Mouse (Mus musculus) hindbrain, embryonic 14.5 days (tissue): ENCODE measurements around the gene Ndc1. TPM values are rescaled to one million over a fixed set of nuclear protein-coding genes. Genes with fewer than 3 reads are reported as not detected.

Experiments
- ATAC-seq: fragments of 200-750 bp; cut with Nextera tagmentation; 2 replicates; pipeline ENCODE4 v1.8.0; 2017; ENCODE audit warnings: moderate number of reproducible peaks, mild to moderate bottlenecking, moderate TSS enrichment, moderate library complexity; ENCODE audit not compliant: low FRiP score
- DNase-seq: peaks from one replicate; pipeline ENCODE4 v3.0.0-alpha.2; 2015; ENCODE audit warnings: low spot score
- H3K27ac ChIP-seq: fragments of 300-500 bp; sonication (generic); 2 replicates; pipeline ENCODE4 v1.5.1; 2014; ENCODE audit warnings: mild to moderate bottlenecking, moderate library complexity
- H3K27me3 ChIP-seq: fragments of 300-500 bp; sonication (generic); 2 replicates; pipeline ENCODE4 v1.6.1; 2014; ENCODE audit warnings: mild to moderate bottlenecking, low read length, mixed read lengths; ENCODE audit not compliant: control insufficient read depth, insufficient read depth
- H3K36me3 ChIP-seq: fragments of 300-500 bp; sonication (generic); replicated peaks from 2 replicates; pipeline ENCODE4 v1.6.1; 2014; ENCODE audit not compliant: control insufficient read depth, insufficient read depth
- H3K4me1 ChIP-seq: fragments of 300-500 bp; sonication (generic); replicated peaks from 2 replicates; pipeline ENCODE4 v1.6.1; 2014; ENCODE audit warnings: antibody characterized with exemption, low read length, mixed read lengths; ENCODE audit not compliant: control insufficient read depth, insufficient read depth
- H3K4me2 ChIP-seq: fragments of 300-500 bp; sonication (generic); replicated peaks from 2 replicates; pipeline ENCODE4 v1.6.1; 2014; ENCODE audit warnings: mild to moderate bottlenecking, moderate library complexity
- H3K4me3 ChIP-seq: fragments of 300-500 bp; sonication (generic); replicated peaks from 2 replicates; pipeline ENCODE4 v1.5.1; 2014; ENCODE audit warnings: mild to moderate bottlenecking, low read length
- H3K9ac ChIP-seq: fragments of 300-500 bp; sonication (generic); 2 replicates; pipeline ENCODE4 v1.6.1; 2014
- H3K9me3 ChIP-seq: fragments of 300-500 bp; sonication (generic); 2 replicates; pipeline ENCODE4 v1.6.1; 2016; ENCODE audit warnings: low read length; ENCODE audit not compliant: control insufficient read depth
- WGBS: fragments of 180-500 bp; shearing (Covaris S2); extraction: QIAGEN DNeasy Blood & Tissue Kit; methylation state at CpG from one replicate; pipeline ENCODE4 v1.1.7; 2014; 5-methylcytosine and 5-hydroxymethylcytosine counted together
- polyA plus RNA-seq: library from polyadenylated mRNA; unstranded; fragments of >200 nt; fragmentation: Nextera tagmentation; extraction: Ambion mirVana; gene quantifications from 2 replicates; pipeline ENCODE4 v1.2.1, GENCODE M21; 2014

Ndc1 gene
- polyA plus RNA-seq, 1 experiment from 2014 or later, result 22.3 TPM

- Histone ChIP-seq H3K36me3 (no peaks in the 10 kb centered on the region), H3K27me3 (peaks cover 24% of the 10 kb centered on the region; the same call in 1 of the 2 replicates), H3K4me2 (no peak overlapping the region), H3K4me3 (no peak overlapping the region), H3K9ac (no peak overlapping the region), H3K9me3 (no peaks in the 10 kb centered on the region), H3K4me1 (0 out of 2 replicates have a peak, but pooled peaks cover 4% of the 10 kb centered on the region), H3K27ac (no peak overlapping the region)
- WGBS, result 50% methylated on average over 11 of the region's 11 CpGs
- ATAC-seq, result no peak
- DNase-seq, result no peak
Observed at GRCm38 (mm10) chr4:107443621-107444020, 76.0 kb downstream of the Ndc1 start.

DNA sequence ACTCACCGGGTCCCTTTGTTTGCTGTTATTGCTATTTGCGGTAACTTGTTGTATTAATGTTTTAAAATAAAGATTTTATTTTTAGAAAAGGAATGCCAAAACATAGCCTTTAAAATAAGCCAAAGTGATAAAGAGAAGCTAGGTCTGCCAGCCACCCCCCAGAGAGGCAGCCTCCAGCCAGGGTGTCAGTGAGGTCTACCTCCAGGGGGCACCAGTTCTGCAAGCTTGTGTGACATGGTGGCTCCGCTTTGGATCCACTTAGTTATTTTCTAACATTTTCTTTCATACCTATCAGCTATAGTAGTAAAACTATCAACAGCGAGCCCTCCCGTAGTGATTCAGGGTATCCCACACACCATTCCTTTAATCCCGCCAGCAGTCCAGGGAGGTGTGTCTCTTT lies 80.9 kb downstream of the Ndc1 start:
- H3K9me3 ChIP-seq, result no peaks in the 10 kb centered on the region
- ATAC-seq (no peak), DNase-seq (no peak)
- H3K4me1 ChIP-seq, result no peaks in the 10 kb centered on the region
- no peaks in the 10 kb centered on the region for H3K36me3 ChIP-seq
- no peak overlapping the region for H3K27ac ChIP-seq
- H3K4me3 ChIP-seq, result no peak overlapping the region
- WGBS, result 91% methylated on average over 6 of the region's 6 CpGs
- H3K27me3 ChIP-seq, result no peaks in the 10 kb centered on the region
- no peak overlapping the region for H3K9ac ChIP-seq
- H3K4me2 ChIP-seq, result no peak overlapping the region

- H3K9ac ChIP-seq, result no peak overlapping the region
- H3K36me3 ChIP-seq, result no peaks in the 10 kb centered on the region
- H3K27me3 ChIP-seq, result no peaks in the 10 kb centered on the region
- H3K27ac ChIP-seq, result no peak overlapping the region
- H3K9me3 ChIP-seq, result no peaks in the 10 kb centered on the region
- DNase-seq (no peak), ATAC-seq (no peak)
- WGBS, result 91% methylated on average over 13 of the region's 13 CpGs
- no peaks in the 10 kb centered on the region for H3K4me1 ChIP-seq
- no peak overlapping the region for H3K4me3 ChIP-seq
- H3K4me2 ChIP-seq, result no peak overlapping the region
Observed at GRCm38 (mm10) chr4:107449519-107449918, 81.9 kb downstream of the Ndc1 start.

DNA sequence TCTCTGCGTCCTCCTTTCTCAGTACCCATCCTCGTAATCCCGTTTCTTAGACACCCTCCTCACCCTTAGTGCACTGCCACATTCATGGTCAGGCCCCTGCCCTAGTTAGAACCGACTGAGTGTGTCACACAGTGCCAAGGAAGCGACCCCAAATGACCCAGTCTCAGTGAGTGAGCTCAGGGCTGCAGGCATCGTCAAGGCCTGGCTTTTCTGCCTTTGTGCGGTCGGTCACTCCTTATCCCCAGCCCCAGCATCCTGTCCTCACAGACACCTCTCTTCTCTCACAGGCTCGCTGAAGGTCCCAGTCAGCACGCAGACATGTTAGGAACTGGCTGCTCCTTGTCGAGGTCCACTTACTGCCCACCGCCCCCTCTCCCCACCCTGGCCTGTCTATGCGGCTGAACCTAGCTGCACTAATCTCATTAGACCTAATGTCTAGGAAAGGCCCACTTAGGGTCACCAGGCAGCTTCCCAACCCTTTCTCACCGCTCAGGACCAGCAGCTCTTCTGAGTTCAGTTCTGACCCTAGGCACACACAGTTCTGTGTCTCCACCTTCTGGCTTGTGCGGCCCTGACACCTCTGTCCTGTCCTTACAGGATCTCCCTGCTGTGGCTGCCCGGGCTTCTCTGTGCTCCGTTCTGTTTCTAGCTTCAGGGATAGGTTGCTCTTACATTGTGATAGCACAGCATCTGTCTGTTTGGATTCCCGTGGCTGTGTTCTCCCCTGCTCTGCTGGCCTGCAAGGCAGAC lies 84.9 kb downstream of the Ndc1 start:
- H3K27ac ChIP-seq, result no peak overlapping the region
- 71% methylated on average over 18 of the region's 18 CpGs for WGBS
- H3K27me3 ChIP-seq, result no peaks in the 10 kb centered on the region
- H3K36me3 ChIP-seq, result no peaks in the 10 kb centered on the region
- H3K9ac ChIP-seq, result no peak overlapping the region
- no peak overlapping the region for H3K4me2 ChIP-seq
- H3K9me3 ChIP-seq, result no peaks in the 10 kb centered on the region
- ATAC-seq, result no peak
- DNase-seq, result no peak
- no peak overlapping the region for H3K4me3 ChIP-seq
- no peaks in the 10 kb centered on the region for H3K4me1 ChIP-seq

GRCm38 (mm10) chr4:107453141-107453984 lies 85.8 kb downstream of the Ndc1 start:
- no peak overlapping the region for H3K9ac ChIP-seq
- peak; percentile 86 for ATAC-seq
- no peaks in the 10 kb centered on the region for H3K27me3 ChIP-seq
- peak; percentile 94 for DNase-seq
- no peak overlapping the region for H3K27ac ChIP-seq
- H3K4me3 ChIP-seq, result no peak overlapping the region
- no peaks in the 10 kb centered on the region for H3K4me1 ChIP-seq
- no peaks in the 10 kb centered on the region for H3K9me3 ChIP-seq
- H3K36me3 ChIP-seq, result no peaks in the 10 kb centered on the region
- H3K4me2 ChIP-seq, result no peak overlapping the region
- WGBS, result 62% methylated on average over 16 of the region's 16 CpGs

DNA sequence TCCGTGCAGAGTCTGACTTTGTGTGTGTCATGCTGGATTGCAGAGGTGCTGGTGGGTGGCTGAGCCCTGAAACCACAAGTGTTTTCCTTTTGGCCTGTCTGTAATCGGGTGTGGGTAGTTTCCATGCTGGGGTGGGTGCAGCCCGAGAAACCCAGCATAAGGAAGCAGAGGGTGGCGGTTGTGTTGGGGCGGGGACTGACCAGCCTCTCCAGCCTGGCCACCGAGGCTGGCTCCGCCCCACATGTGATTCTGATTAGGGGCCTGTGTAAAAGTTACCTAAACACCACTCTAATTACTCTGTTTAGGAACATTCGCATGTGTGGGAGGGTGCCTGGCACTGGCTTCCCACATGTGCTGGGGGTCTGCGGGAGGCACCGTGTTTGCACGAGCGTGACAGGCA lies 90.0 kb downstream of the Ndc1 start:
- 67% methylated on average over 12 of the region's 12 CpGs for WGBS
- Histone ChIP-seq H3K27me3 (no peaks in the 10 kb centered on the region), H3K9ac (no peak overlapping the region), H3K36me3 (no peaks in the 10 kb centered on the region), H3K4me3 (no peak overlapping the region), H3K4me2 (no peak overlapping the region), H3K9me3 (no peaks in the 10 kb centered on the region), H3K27ac (no peak overlapping the region), H3K4me1 (no peaks in the 10 kb centered on the region)
- ATAC-seq (no peak), DNase-seq (no peak)

DNA sequence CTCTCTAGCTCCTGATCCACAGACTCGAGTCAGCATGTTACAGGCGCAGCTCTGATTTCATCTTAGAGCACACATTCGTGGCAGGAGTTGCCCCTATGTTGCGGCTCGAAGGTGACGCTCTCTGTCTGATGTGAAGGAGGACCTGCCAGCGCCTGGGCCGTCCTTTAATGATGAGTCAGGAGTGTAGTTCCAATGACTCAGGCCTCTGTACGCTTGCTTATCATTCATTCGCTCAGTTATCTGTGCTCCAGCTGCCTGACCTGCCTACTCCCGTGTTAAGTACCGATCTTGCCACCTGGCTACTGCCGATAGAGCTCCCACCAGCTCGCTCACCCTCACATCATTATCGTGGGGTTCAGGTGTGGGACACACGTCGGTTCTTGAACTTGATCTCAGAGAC lies 91.3 kb downstream of the Ndc1 start:
- Histone ChIP-seq H3K9me3 (no peaks in the 10 kb centered on the region), H3K4me1 (no peaks in the 10 kb centered on the region), H3K27ac (no peak overlapping the region), H3K36me3 (no peaks in the 10 kb centered on the region), H3K4me3 (no peak overlapping the region), H3K27me3 (no peaks in the 10 kb centered on the region), H3K9ac (no peak overlapping the region), H3K4me2 (no peak overlapping the region)
- 92% methylated on average over 17 of the region's 17 CpGs for WGBS
- DNase-seq (no peak), ATAC-seq (no peak)

DNA sequence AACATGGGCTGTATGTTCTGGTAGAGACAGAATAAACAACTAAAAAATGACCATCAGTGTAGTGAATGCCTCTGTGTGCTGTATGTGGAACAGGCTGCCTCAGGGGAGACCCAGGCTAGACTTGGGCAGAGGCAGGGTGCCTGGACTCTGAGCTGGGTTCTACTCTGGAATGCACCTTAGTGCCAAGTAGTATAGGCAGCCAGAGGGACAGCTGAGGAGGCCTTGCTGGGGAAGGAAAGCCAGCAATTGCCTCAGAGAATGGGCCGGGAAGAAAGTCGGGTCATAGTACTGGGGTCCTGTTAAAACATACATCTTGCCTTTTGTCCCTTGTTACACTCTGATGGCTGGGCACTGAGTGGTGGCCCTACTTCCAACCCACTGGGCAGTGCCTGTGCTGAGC lies 91.9 kb downstream of the Ndc1 start:
- WGBS, result 87% methylated on average over 2 of the region's 2 CpGs

GRCm38 (mm10) chr4:107460468-107460867 lies 92.9 kb downstream of the Ndc1 start:
- H3K4me3 ChIP-seq, result no peak overlapping the region
- H3K4me1 ChIP-seq, result no peaks in the 10 kb centered on the region
- H3K9me3 ChIP-seq, result no peaks in the 10 kb centered on the region
- no peak overlapping the region for H3K9ac ChIP-seq
- DNase-seq (no peak), ATAC-seq (no peak)
- WGBS, result 74% methylated on average over 11 of the region's 11 CpGs
- no peaks in the 10 kb centered on the region for H3K36me3 ChIP-seq
- H3K4me2 ChIP-seq, result no peak overlapping the region
- no peak overlapping the region for H3K27ac ChIP-seq
- no peaks in the 10 kb centered on the region for H3K27me3 ChIP-seq

More for the DNA sequence above, 91.9 kb downstream of the Ndc1 start:
- no peaks in the 10 kb centered on the region for H3K9me3 ChIP-seq
- no peaks in the 10 kb centered on the region for H3K27me3 ChIP-seq
- no peak overlapping the region for H3K4me2 ChIP-seq
- no peak overlapping the region for H3K9ac ChIP-seq
- no peak overlapping the region for H3K27ac ChIP-seq
- H3K4me1 ChIP-seq, result no peaks in the 10 kb centered on the region
- H3K4me3 ChIP-seq, result no peak overlapping the region
- DNase-seq, result no peak
- no peak for ATAC-seq
- H3K36me3 ChIP-seq, result no peaks in the 10 kb centered on the region
